Mouse (Mus musculus) stomach, postnatal 0 days (tissue): ENCODE results near the gene Chit1.

ENCODE experiments used
- CTCF ChIP-seq: IDR thresholded peaks from 2 replicates; pipeline ENCODE4 v1.5.1; 2016; ENCODE audit warnings: antibody characterized with exemption, low read depth, mild to moderate bottlenecking, moderate library complexity
- EP300 ChIP-seq: optimal IDR thresholded peaks from 2 replicates; pipeline ENCODE3; 2016; ENCODE audit warnings: antibody characterized with exemption

GRCm38 (mm10) chr1:134150745-134151144, 39.7 kb downstream of the Chit1 start:
- TF ChIP-seq CTCF (no peak), EP300 (no peak)
